Mouse (Mus musculus): ENCODE measurements around the gene Trex1. TPM values are rescaled to one million over a fixed set of nuclear protein-coding genes. Genes with fewer than 3 reads are reported as not detected.

The Trex1 gene
- polyA plus RNA-seq, 1 experiment from 2014 or later: 11.9 TPM

DNA sequence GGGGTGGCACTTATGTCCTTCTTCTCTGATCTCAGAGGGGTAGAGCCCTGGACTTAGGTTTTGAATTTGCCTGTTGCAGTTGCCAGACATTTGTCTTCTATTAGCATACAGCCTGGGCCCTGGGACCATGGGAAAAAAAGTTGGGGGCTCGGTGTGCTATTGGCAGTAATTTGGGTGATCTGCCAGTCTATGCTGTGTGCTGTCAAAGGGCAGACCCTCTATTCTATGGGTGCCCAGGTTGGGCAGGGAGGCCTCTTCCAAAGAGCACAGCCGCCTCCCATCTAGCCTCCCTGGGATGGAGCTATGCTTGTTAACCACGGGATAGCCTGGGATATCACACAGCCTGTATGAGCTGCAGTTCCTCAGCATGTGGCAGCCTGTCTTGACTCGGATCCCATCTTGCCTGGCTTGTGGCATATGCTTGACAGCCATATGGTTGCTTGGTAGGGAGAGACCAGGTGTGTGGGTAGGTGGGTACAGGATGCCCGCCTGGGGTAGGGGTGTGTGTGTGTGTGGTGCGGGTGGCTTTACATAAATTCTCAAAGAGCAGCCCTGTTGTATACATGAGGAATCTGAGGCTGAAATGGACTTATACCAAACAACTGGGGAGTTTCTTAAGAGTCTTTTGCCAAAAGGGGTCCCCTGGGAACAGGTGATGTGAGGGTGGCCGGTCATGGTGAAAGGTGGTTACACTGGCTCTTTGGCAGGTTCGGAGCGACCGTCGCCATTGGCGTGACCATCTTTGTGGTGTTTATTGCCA lies 4.1 kb downstream of the Trex1 start:
- H3K27ac ChIP-seq (ENCODE audit: low read depth, low read length): peak overlapping the region; percentile 48; the same call in 1 of the 2 replicates
- H3K36me3 ChIP-seq (ENCODE audit: control insufficient read depth, insufficient read depth, low read length): peaks cover 30% of the 10 kb centered on the region
- H3K9ac ChIP-seq (ENCODE audit: low read length): peak overlapping the region; percentile 43
- H3K4me1 ChIP-seq (ENCODE audit: control insufficient read depth, insufficient read depth, low read length): 0 out of 2 replicates have a peak, but pooled peaks cover 2% of the 10 kb centered on the region
- no peak for ATAC-seq
- H3K27me3 ChIP-seq (replicated peaks; ENCODE audit: control insufficient read depth, insufficient read depth, low read length): no peaks in the 10 kb centered on the region
- H3K4me3 ChIP-seq (ENCODE audit: low read depth, low read length): peak overlapping the region; percentile 25
- H3K9me3 ChIP-seq (replicated peaks; ENCODE audit: control insufficient read depth, low read length): no peaks in the 10 kb centered on the region
- WGBS: 87% methylated on average over 12 of the region's 12 CpGs
- no peak for DNase-seq (ENCODE audit: low spot score)
- H3K4me2 ChIP-seq (ENCODE audit: low read length): peak overlapping the region; percentile 46

- peaks cover 25% of the 10 kb centered on the region for H3K36me3 ChIP-seq (ENCODE audit: control insufficient read depth, insufficient read depth, low read length)
- H3K4me3 ChIP-seq (ENCODE audit: low read depth, low read length): peak overlapping the region; percentile 25
- peak overlapping the region; percentile 46 for H3K4me2 ChIP-seq (ENCODE audit: low read length)
- H3K27me3 ChIP-seq (replicated peaks; ENCODE audit: control insufficient read depth, insufficient read depth, low read length): no peaks in the 10 kb centered on the region
- peak overlapping the region; percentile 48; the same call in 1 of the 2 replicates for H3K27ac ChIP-seq (ENCODE audit: low read depth, low read length)
- 0 out of 2 replicates have a peak, but pooled peaks cover 2% of the 10 kb centered on the region for H3K4me1 ChIP-seq (ENCODE audit: control insufficient read depth, insufficient read depth, low read length)
- peak overlapping the region; percentile 43 for H3K9ac ChIP-seq (ENCODE audit: low read length)
- H3K9me3 ChIP-seq (replicated peaks; ENCODE audit: control insufficient read depth, low read length): no peaks in the 10 kb centered on the region
- peak; percentile 76 for ATAC-seq
- 10% methylated on average over 7 of the region's 7 CpGs for WGBS
- DNase-seq (ENCODE audit: low spot score): peak; percentile 77
These were observed 4.8 kb downstream of the Trex1 start for GRCm38 (mm10) chr9:109054712-109055111.

DNA sequence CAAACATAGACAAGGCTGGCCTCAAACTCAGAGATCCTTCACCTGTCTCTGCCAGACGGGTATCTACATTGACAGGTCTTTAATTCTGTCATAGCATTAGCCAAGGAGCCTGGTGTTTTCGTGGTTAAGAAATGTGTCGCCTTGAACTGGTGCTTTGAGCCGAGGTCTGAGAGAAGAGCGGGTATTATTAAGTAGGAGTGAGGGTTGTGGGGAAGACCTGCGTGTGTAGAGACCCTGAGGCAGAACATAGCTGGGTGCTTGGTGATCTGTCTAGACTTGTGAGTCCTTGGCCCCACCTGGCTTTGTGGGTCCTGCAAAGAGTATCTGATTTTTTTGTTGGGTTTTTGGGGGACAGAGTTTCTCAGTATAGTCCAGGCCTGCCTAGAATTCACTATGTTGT lies 5.7 kb downstream of the Trex1 start:
- DNase-seq (ENCODE audit: low spot score): no peak
- no peak for ATAC-seq
- WGBS: 64% methylated on average over 6 of the region's 6 CpGs

DNA sequence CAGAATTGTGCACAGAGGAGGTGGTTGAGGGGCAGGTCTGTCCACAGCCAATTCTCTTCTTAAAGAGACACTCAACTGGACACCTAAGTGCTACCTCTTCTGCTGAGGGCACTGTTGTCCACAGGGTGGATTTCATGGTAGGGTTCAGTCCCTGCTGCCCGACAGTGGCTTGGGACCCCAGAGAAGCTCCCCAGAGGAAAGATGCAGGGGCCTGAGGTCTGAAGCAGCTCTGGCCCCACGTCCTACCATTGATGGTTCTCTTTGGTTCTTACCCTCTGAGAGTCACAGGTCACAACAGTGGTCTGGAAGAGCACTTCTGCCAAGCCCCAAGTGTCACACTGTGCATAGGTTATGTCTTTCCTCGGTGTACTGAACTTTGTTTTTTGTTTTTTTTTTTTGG lies 6.2 kb downstream of the Trex1 start:
- Histone ChIP-seq H3K4me3 (ENCODE audit: low read depth, low read length) (no peak overlapping the region), H3K4me1 (ENCODE audit: control insufficient read depth, insufficient read depth, low read length) (0 out of 2 replicates have a peak, but pooled peaks cover 2% of the 10 kb centered on the region), H3K27ac (ENCODE audit: low read depth, low read length) (no peak overlapping the region), H3K4me2 (ENCODE audit: low read length) (no peak overlapping the region), H3K36me3 (ENCODE audit: control insufficient read depth, insufficient read depth, low read length) (peaks cover 17% of the 10 kb centered on the region), H3K27me3 (replicated peaks; ENCODE audit: control insufficient read depth, insufficient read depth, low read length) (no peaks in the 10 kb centered on the region), H3K9ac (ENCODE audit: low read length) (no peak overlapping the region), H3K9me3 (replicated peaks; ENCODE audit: control insufficient read depth, low read length) (no peaks in the 10 kb centered on the region)
- 74% methylated on average over 3 of the region's 3 CpGs for WGBS
- DNase-seq (ENCODE audit: low spot score) (no peak), ATAC-seq (no peak)

More for the DNA sequence above, 5.7 kb downstream of the Trex1 start:
- Histone ChIP-seq H3K4me2 (ENCODE audit: low read length) (no peak overlapping the region), H3K4me1 (ENCODE audit: control insufficient read depth, insufficient read depth, low read length) (0 out of 2 replicates have a peak, but pooled peaks cover 2% of the 10 kb centered on the region), H3K27me3 (replicated peaks; ENCODE audit: control insufficient read depth, insufficient read depth, low read length) (no peaks in the 10 kb centered on the region), H3K27ac (ENCODE audit: low read depth, low read length) (no peak overlapping the region), H3K36me3 (ENCODE audit: control insufficient read depth, insufficient read depth, low read length) (peaks cover 21% of the 10 kb centered on the region), H3K9me3 (replicated peaks; ENCODE audit: control insufficient read depth, low read length) (no peaks in the 10 kb centered on the region), H3K4me3 (ENCODE audit: low read depth, low read length) (no peak overlapping the region), H3K9ac (ENCODE audit: low read length) (no peak overlapping the region)

DNA sequence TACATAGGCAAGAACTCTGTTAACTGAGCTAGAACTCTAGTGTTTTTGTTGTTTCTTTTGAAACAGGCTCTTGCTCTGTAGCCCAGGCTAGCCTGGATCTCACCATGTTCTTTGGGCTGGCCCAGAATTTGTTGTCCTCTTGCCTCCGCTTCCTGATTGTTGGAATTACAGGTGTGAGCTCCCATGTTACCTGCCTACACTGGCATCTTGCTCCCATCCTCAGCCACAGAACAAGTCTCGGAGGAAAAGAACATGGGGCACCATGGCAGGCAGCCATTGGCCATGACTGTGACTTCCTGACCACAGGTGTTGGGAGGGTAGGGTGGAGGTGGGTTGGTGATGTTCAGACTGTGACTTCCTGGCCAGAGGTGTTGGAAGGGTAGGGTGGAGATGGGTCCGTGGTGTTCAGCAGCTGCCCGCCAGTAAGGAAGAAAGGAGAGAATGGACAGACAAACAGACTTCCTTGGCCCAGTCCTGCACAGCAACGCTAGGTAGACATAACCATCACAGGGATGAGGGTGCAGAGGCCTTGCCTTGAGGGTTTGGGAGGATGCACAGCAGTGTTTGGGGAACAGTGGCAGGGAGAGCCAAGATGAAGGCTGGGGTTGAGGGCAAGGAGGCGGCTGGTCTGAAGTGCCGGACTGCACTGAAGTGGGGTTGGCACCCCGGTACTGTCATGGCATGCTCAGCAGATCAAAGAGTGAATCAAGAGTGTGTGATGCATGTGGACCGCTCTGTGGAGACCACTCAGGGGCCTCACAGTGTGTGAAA lies 6.9 kb downstream of the Trex1 start:
- H3K4me1 ChIP-seq (ENCODE audit: control insufficient read depth, insufficient read depth, low read length): 0 out of 2 replicates have a peak, but pooled peaks cover 2% of the 10 kb centered on the region
- H3K4me3 ChIP-seq (ENCODE audit: low read depth, low read length): no peak overlapping the region
- no peak overlapping the region for H3K27ac ChIP-seq (ENCODE audit: low read depth, low read length)
- ATAC-seq (no peak), DNase-seq (ENCODE audit: low spot score) (no peak)
- H3K9me3 ChIP-seq (replicated peaks; ENCODE audit: control insufficient read depth, low read length): no peaks in the 10 kb centered on the region
- H3K4me2 ChIP-seq (ENCODE audit: low read length): no peak overlapping the region
- H3K36me3 ChIP-seq (ENCODE audit: control insufficient read depth, insufficient read depth, low read length): peaks cover 10% of the 10 kb centered on the region
- H3K27me3 ChIP-seq (replicated peaks; ENCODE audit: control insufficient read depth, insufficient read depth, low read length): no peaks in the 10 kb centered on the region
- WGBS: 88% methylated on average over 9 of the region's 9 CpGs
- H3K9ac ChIP-seq (ENCODE audit: low read length): no peak overlapping the region

DNA sequence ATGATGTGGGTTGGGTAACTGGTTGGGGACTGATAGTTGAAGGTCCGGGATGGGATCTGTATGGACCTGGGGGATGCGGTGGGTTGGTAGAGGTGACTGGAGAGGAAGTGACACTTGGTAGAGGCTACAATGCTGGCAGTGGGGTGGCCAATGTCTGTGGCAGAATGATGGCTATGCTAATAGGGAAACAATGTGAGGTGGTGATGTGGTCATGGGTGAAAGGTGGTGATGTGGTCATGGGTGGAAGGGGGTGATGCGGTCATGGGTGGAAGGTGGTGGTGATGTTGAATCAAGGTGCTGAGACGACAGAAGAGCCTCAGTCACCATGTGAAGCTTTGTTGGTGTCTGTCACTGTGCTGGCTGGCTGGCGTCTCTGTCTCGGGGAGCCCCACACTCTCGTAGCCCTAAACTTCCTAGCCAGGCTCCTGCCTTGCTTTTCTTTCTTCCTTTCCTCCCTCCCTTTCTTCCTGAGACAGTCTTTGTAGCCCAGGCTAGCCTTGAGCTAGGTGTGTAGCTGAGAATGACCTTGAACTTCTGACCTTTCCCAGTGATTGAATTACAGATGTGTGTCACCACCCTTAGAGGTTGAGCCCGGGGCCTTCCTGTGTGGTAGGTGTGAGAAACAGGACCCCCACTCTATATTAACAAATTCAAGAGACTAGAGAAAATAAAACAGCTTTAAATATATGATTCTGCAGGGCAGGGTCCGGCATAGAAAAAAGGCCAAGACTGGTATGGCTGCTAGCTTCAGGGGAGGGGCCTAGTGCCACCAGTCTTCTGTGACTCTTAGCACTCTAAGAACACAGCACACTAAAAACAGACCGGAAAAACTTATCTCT lies 7.7 kb downstream of the Trex1 start:
- no peaks in the 10 kb centered on the region for H3K27me3 ChIP-seq (replicated peaks; ENCODE audit: control insufficient read depth, insufficient read depth, low read length)
- H3K9me3 ChIP-seq (replicated peaks; ENCODE audit: control insufficient read depth, low read length): no peaks in the 10 kb centered on the region
- no peak overlapping the region for H3K4me3 ChIP-seq (ENCODE audit: low read depth, low read length)
- H3K36me3 ChIP-seq (ENCODE audit: control insufficient read depth, insufficient read depth, low read length): peaks cover 2% of the 10 kb centered on the region
- no peak overlapping the region for H3K4me2 ChIP-seq (ENCODE audit: low read length)
- no peak for DNase-seq (ENCODE audit: low spot score)
- H3K27ac ChIP-seq (ENCODE audit: low read depth, low read length): no peak overlapping the region
- no peak overlapping the region for H3K9ac ChIP-seq (ENCODE audit: low read length)
- 0 out of 2 replicates have a peak, but pooled peaks cover 2% of the 10 kb centered on the region for H3K4me1 ChIP-seq (ENCODE audit: control insufficient read depth, insufficient read depth, low read length)
- ATAC-seq: no peak
- 90% methylated on average over 10 of the region's 10 CpGs for WGBS

DNA sequence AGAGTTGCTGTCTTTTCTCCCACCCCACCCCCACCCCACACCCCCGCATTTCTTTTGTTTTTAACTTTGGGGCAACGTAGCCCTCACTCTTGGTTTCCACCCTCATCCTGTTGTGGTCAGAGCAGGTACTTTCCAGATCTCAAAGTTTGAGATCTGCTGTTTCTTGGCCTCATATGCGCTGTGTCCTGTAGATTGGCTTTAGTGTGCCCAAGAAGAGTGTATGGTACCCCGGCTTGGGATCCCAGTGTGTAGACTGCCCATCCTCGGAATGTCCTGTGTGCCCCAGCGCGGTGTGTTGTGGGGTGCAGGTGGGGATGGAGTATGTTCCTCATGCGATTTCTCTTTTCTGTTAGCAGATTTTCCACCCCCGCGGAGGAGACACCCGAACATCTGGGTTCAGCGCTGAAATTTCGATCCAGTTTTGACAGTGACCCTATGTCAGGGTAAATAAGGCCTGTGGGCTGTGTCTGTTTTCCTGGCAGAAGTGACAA lies 8.5 kb downstream of the Trex1 start:
- Histone ChIP-seq H3K4me3 (ENCODE audit: low read depth, low read length) (no peak overlapping the region), H3K4me2 (ENCODE audit: low read length) (no peak overlapping the region), H3K27ac (ENCODE audit: low read depth, low read length) (no peak overlapping the region), H3K9me3 (replicated peaks; ENCODE audit: control insufficient read depth, low read length) (no peaks in the 10 kb centered on the region), H3K27me3 (replicated peaks; ENCODE audit: control insufficient read depth, insufficient read depth, low read length) (no peaks in the 10 kb centered on the region), H3K36me3 (ENCODE audit: control insufficient read depth, insufficient read depth, low read length) (no peaks in the 10 kb centered on the region), H3K4me1 (ENCODE audit: control insufficient read depth, insufficient read depth, low read length) (0 out of 2 replicates have a peak, but pooled peaks cover 2% of the 10 kb centered on the region), H3K9ac (ENCODE audit: low read length) (no peak overlapping the region)
- no peak for ATAC-seq
- no peak for DNase-seq (ENCODE audit: low spot score)
- 92% methylated on average over 13 of the region's 13 CpGs for WGBS

- H3K27me3 ChIP-seq (replicated peaks; ENCODE audit: control insufficient read depth, insufficient read depth, low read length): no peaks in the 10 kb centered on the region
- DNase-seq (ENCODE audit: low spot score) (no peak), ATAC-seq (no peak)
- H3K4me3 ChIP-seq (ENCODE audit: low read depth, low read length): no peak overlapping the region
- H3K9me3 ChIP-seq (replicated peaks; ENCODE audit: control insufficient read depth, low read length): no peaks in the 10 kb centered on the region
- H3K4me2 ChIP-seq (ENCODE audit: low read length): no peak overlapping the region
- no peak overlapping the region for H3K9ac ChIP-seq (ENCODE audit: low read length)
- 0 out of 2 replicates have a peak, but pooled peaks cover 2% of the 10 kb centered on the region for H3K4me1 ChIP-seq (ENCODE audit: control insufficient read depth, insufficient read depth, low read length)
- H3K27ac ChIP-seq (ENCODE audit: low read depth, low read length): no peak overlapping the region
- WGBS: 89% methylated on average over 3 of the region's 3 CpGs
- no peaks in the 10 kb centered on the region for H3K36me3 ChIP-seq (ENCODE audit: control insufficient read depth, insufficient read depth, low read length)
These were observed 8.9 kb downstream of the Trex1 start for GRCm38 (mm10) chr9:109050674-109050997.
